Mouse (Mus musculus): ENCODE measurements around the gene Bach2. TPM values are rescaled to one million over a fixed set of nuclear protein-coding genes. Genes with fewer than 3 reads are reported as not detected.
A peak's percentile ranks its signal among the peaks of the same experiment; 100 is the strongest.

Gene Bach2
- polyA plus RNA-seq, 1 experiment from 2014 or later = 21.9 TPM

GRCm38 (mm10) chr4:32289845-32290244, 51.2 kb downstream of the Bach2 start:
- ATAC-seq = no peak
- no peak for DNase-seq (ENCODE audit: low spot score)
- no peak overlapping the region for H3K27ac ChIP-seq (ENCODE audit: low read depth, low read length)
- no peak overlapping the region for H3K4me2 ChIP-seq (ENCODE audit: low read length)
- H3K27me3 ChIP-seq (replicated peaks; ENCODE audit: control insufficient read depth, insufficient read depth, low read length) = no peaks in the 10 kb centered on the region
- WGBS = 81% methylated on average over 6 of the region's 6 CpGs
- H3K36me3 ChIP-seq (ENCODE audit: control insufficient read depth, insufficient read depth, low read length) = no peaks in the 10 kb centered on the region
- H3K4me1 ChIP-seq (ENCODE audit: control insufficient read depth, insufficient read depth, low read length) = peaks cover 55% of the 10 kb centered on the region
- H3K4me3 ChIP-seq (ENCODE audit: low read depth, low read length) = no peak overlapping the region
- no peaks in the 10 kb centered on the region for H3K9me3 ChIP-seq (replicated peaks; ENCODE audit: control insufficient read depth, low read length)
- no peak overlapping the region for H3K9ac ChIP-seq (ENCODE audit: low read length)

- ATAC-seq (no peak), DNase-seq (ENCODE audit: low spot score) (no peak)
- Histone ChIP-seq H3K9me3 (replicated peaks; ENCODE audit: control insufficient read depth, low read length) (no peaks in the 10 kb centered on the region), H3K9ac (ENCODE audit: low read length) (no peak overlapping the region), H3K27me3 (replicated peaks; ENCODE audit: control insufficient read depth, insufficient read depth, low read length) (no peaks in the 10 kb centered on the region), H3K4me3 (ENCODE audit: low read depth, low read length) (no peak overlapping the region), H3K4me1 (ENCODE audit: control insufficient read depth, insufficient read depth, low read length) (peaks cover 48% of the 10 kb centered on the region), H3K27ac (ENCODE audit: low read depth, low read length) (no peak overlapping the region; the same call in 1 of the 2 replicates), H3K36me3 (ENCODE audit: control insufficient read depth, insufficient read depth, low read length) (no peaks in the 10 kb centered on the region), H3K4me2 (ENCODE audit: low read length) (no peak overlapping the region)
- 88% methylated on average over 4 of the region's 4 CpGs for WGBS
These were observed 52.8 kb downstream of the Bach2 start for GRCm38 (mm10) chr4:32291406-32291805.

GRCm38 (mm10) chr4:32293686-32294265, 55.2 kb downstream of the Bach2 start:
- H3K27me3 ChIP-seq (replicated peaks; ENCODE audit: control insufficient read depth, insufficient read depth, low read length) = no peaks in the 10 kb centered on the region
- ATAC-seq = no peak
- no peak overlapping the region for H3K4me3 ChIP-seq (ENCODE audit: low read depth, low read length)
- no peak overlapping the region for H3K4me2 ChIP-seq (ENCODE audit: low read length)
- no peaks in the 10 kb centered on the region for H3K9me3 ChIP-seq (replicated peaks; ENCODE audit: control insufficient read depth, low read length)
- 0 out of 2 replicates have a peak overlapping the region, but pooled peaks have one; percentile 24 for H3K27ac ChIP-seq (ENCODE audit: low read depth, low read length)
- peaks cover 43% of the 10 kb centered on the region for H3K4me1 ChIP-seq (ENCODE audit: control insufficient read depth, insufficient read depth, low read length)
- H3K36me3 ChIP-seq (ENCODE audit: control insufficient read depth, insufficient read depth, low read length) = no peaks in the 10 kb centered on the region
- WGBS = 53% methylated on average over 7 of the region's 7 CpGs
- H3K9ac ChIP-seq (ENCODE audit: low read length) = no peak overlapping the region
- DNase-seq (ENCODE audit: low spot score) = peak; percentile 53

- ATAC-seq = peak; percentile 51
- Histone ChIP-seq H3K4me3 (ENCODE audit: low read depth, low read length) (no peak overlapping the region), H3K9me3 (replicated peaks; ENCODE audit: control insufficient read depth, low read length) (no peaks in the 10 kb centered on the region), H3K9ac (ENCODE audit: low read length) (no peak overlapping the region), H3K4me2 (ENCODE audit: low read length) (no peak overlapping the region), H3K27me3 (replicated peaks; ENCODE audit: control insufficient read depth, insufficient read depth, low read length) (no peaks in the 10 kb centered on the region), H3K4me1 (ENCODE audit: control insufficient read depth, insufficient read depth, low read length) (peaks cover 25% of the 10 kb centered on the region), H3K36me3 (ENCODE audit: control insufficient read depth, insufficient read depth, low read length) (no peaks in the 10 kb centered on the region), H3K27ac (ENCODE audit: low read depth, low read length) (peak overlapping the region; percentile 44; the same call in 1 of the 2 replicates)
- 4% methylated on average over 6 of the region's 6 CpGs for WGBS
- no peak for DNase-seq (ENCODE audit: low spot score)
These were observed 58.6 kb downstream of the Bach2 start for GRCm38 (mm10) chr4:32297071-32297671.

- Histone ChIP-seq H3K27me3 (replicated peaks; ENCODE audit: control insufficient read depth, insufficient read depth, low read length) (no peaks in the 10 kb centered on the region), H3K9me3 (replicated peaks; ENCODE audit: control insufficient read depth, low read length) (no peaks in the 10 kb centered on the region), H3K36me3 (ENCODE audit: control insufficient read depth, insufficient read depth, low read length) (no peaks in the 10 kb centered on the region), H3K27ac (ENCODE audit: low read depth, low read length) (no peak overlapping the region), H3K4me3 (ENCODE audit: low read depth, low read length) (no peak overlapping the region), H3K4me1 (ENCODE audit: control insufficient read depth, insufficient read depth, low read length) (peaks cover 31% of the 10 kb centered on the region), H3K9ac (ENCODE audit: low read length) (no peak overlapping the region), H3K4me2 (ENCODE audit: low read length) (no peak overlapping the region)
- WGBS = 72% methylated on average over 3 of the region's 3 CpGs
- no peak for ATAC-seq
- DNase-seq (ENCODE audit: low spot score) = no peak
These were observed 60.6 kb downstream of the Bach2 start for GRCm38 (mm10) chr4:32299221-32299620.

GRCm38 (mm10) chr4:32299970-32300369, 61.4 kb downstream of the Bach2 start:
- 87% methylated on average over 3 of the region's 3 CpGs for WGBS
- no peak overlapping the region for H3K27ac ChIP-seq (ENCODE audit: low read depth, low read length)
- H3K9ac ChIP-seq (ENCODE audit: low read length) = no peak overlapping the region
- H3K4me2 ChIP-seq (ENCODE audit: low read length) = no peak overlapping the region
- no peak overlapping the region for H3K4me3 ChIP-seq (ENCODE audit: low read depth, low read length)
- ATAC-seq = no peak
- no peaks in the 10 kb centered on the region for H3K27me3 ChIP-seq (replicated peaks; ENCODE audit: control insufficient read depth, insufficient read depth, low read length)
- DNase-seq (ENCODE audit: low spot score) = no peak
- no peaks in the 10 kb centered on the region for H3K36me3 ChIP-seq (ENCODE audit: control insufficient read depth, insufficient read depth, low read length)
- no peaks in the 10 kb centered on the region for H3K9me3 ChIP-seq (replicated peaks; ENCODE audit: control insufficient read depth, low read length)
- peaks cover 38% of the 10 kb centered on the region for H3K4me1 ChIP-seq (ENCODE audit: control insufficient read depth, insufficient read depth, low read length)

- Histone ChIP-seq H3K4me1 (ENCODE audit: control insufficient read depth, insufficient read depth, low read length) (peaks cover 48% of the 10 kb centered on the region), H3K36me3 (ENCODE audit: control insufficient read depth, insufficient read depth, low read length) (0 out of 2 replicates have a peak, but pooled peaks cover 3% of the 10 kb centered on the region), H3K27me3 (replicated peaks; ENCODE audit: control insufficient read depth, insufficient read depth, low read length) (no peaks in the 10 kb centered on the region), H3K4me3 (ENCODE audit: low read depth, low read length) (no peak overlapping the region), H3K27ac (ENCODE audit: low read depth, low read length) (peak overlapping the region; percentile 95), H3K4me2 (ENCODE audit: low read length) (peak overlapping the region; percentile 42), H3K9ac (ENCODE audit: low read length) (peak overlapping the region; percentile 40), H3K9me3 (replicated peaks; ENCODE audit: control insufficient read depth, low read length) (no peaks in the 10 kb centered on the region)
- DNase-seq (ENCODE audit: low spot score) = peak; percentile 35
- peak; percentile 2 for ATAC-seq
- WGBS = 38% methylated on average over 5 of the region's 5 CpGs
These were observed 64.1 kb downstream of the Bach2 start for GRCm38 (mm10) chr4:32302668-32303067.

- peak overlapping the region; percentile 40 for H3K9ac ChIP-seq (ENCODE audit: low read length)
These were observed 64.5 kb downstream of the Bach2 start for GRCm38 (mm10) chr4:32303076-32303475.

GRCm38 (mm10) chr4:32303674-32304073, 65.1 kb downstream of the Bach2 start:
- H3K4me2 ChIP-seq (ENCODE audit: low read length) = peak overlapping the region; percentile 42
- 0% methylated on average over 8 of the region's 8 CpGs for WGBS
- no peak overlapping the region for H3K4me3 ChIP-seq (ENCODE audit: low read depth, low read length)
- H3K27me3 ChIP-seq (replicated peaks; ENCODE audit: control insufficient read depth, insufficient read depth, low read length) = no peaks in the 10 kb centered on the region
- H3K4me1 ChIP-seq (ENCODE audit: control insufficient read depth, insufficient read depth, low read length) = peaks cover 48% of the 10 kb centered on the region
- DNase-seq (ENCODE audit: low spot score) (peak; percentile 98), ATAC-seq (peak; percentile 92)
- H3K9ac ChIP-seq (ENCODE audit: low read length) = peak overlapping the region; percentile 25; the same call in 1 of the 2 replicates
- H3K36me3 ChIP-seq (ENCODE audit: control insufficient read depth, insufficient read depth, low read length) = 0 out of 2 replicates have a peak, but pooled peaks cover 3% of the 10 kb centered on the region
- H3K27ac ChIP-seq (ENCODE audit: low read depth, low read length) = peak overlapping the region; percentile 95
- no peaks in the 10 kb centered on the region for H3K9me3 ChIP-seq (replicated peaks; ENCODE audit: control insufficient read depth, low read length)

More at GRCm38 (mm10) chr4:32303076-32303475, 64.5 kb downstream of the Bach2 start:
- Histone ChIP-seq H3K9me3 (replicated peaks; ENCODE audit: control insufficient read depth, low read length) (no peaks in the 10 kb centered on the region), H3K4me3 (ENCODE audit: low read depth, low read length) (no peak overlapping the region), H3K4me1 (ENCODE audit: control insufficient read depth, insufficient read depth, low read length) (peaks cover 48% of the 10 kb centered on the region), H3K4me2 (ENCODE audit: low read length) (peak overlapping the region; percentile 42), H3K27me3 (replicated peaks; ENCODE audit: control insufficient read depth, insufficient read depth, low read length) (no peaks in the 10 kb centered on the region), H3K27ac (ENCODE audit: low read depth, low read length) (peak overlapping the region; percentile 95), H3K36me3 (ENCODE audit: control insufficient read depth, insufficient read depth, low read length) (0 out of 2 replicates have a peak, but pooled peaks cover 3% of the 10 kb centered on the region)
- WGBS = 3% methylated on average over 4 of the region's 4 CpGs
- ATAC-seq (peak; percentile 73), DNase-seq (ENCODE audit: low spot score) (peak; percentile 89)
